Mouse (Mus musculus): ENCODE results near the gene 4930518I15Rik.

DNA sequence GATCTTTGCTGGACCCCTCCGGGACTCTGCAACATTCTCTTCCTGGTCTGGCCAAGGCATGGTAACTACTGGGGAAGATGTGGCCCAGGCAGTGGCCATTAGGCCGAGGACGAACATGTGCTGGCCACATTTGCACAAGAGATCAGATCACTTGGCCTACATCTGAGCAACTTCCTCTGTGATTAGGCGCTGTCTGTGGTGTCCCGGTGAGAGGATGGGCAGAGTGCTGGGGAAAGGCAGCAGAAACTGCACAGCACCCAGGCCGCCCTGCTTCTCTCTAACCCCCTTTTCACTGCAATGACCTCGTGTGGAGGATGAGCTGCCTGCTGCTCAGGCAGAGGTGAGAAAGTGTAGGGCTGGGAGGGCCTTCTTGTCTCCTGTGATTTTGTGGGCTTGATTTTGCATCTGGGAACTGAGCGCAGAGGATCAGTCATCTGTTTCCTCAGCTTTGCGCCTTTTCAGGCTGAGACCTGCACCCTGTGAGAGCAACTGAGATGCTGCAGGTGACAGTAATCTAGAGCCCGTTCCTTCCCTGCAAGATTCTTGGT lies 28.4 kb upstream of the 4930518I15Rik start:
- TF ChIP-seq CTCF (IDR thresholded peaks at IDR 0.05; ENCODE audit: low read depth): no peak
- no peak for TF ChIP-seq EP300 (optimal IDR thresholded peaks at IDR 0.05)
